Mouse (Mus musculus) olfactory bulb, adult 2 months (tissue): Measurements from ENCODE around the gene Lpgat1.

Experiments
- CTCF ChIP-seq: fragments of 200-500 bp; IDR thresholded peaks from 2 replicates; pipeline ENCODE4 v1.5.1; 2012; ENCODE audit warnings: low read depth, mild to moderate bottlenecking, low read length, moderate library complexity; ENCODE audit not compliant: insufficient read depth
- POLR2A ChIP-seq: fragments of 200-500 bp; IDR thresholded peaks from 2 replicates; pipeline ENCODE4 v1.6.1; 2012; ENCODE audit warnings: mild to moderate bottlenecking, low read depth, low read length, moderate library complexity; ENCODE audit not compliant: insufficient read depth

- no peak for TF ChIP-seq CTCF
- TF ChIP-seq POLR2A, result no peak
These were observed 24.4 kb upstream of the Lpgat1 start for GRCm38 (mm10) chr1:191693231-191693630.
